Mouse (Mus musculus): Measurements from ENCODE around the gene Asic1. TPM values are rescaled to one million over a fixed set of nuclear protein-coding genes. Genes with fewer than 3 reads are reported as not detected.

Asic1 gene
- polyA plus RNA-seq, 1 experiment from 2014 or later, result 1.5 TPM

GRCm38 (mm10) chr15:99644776-99645175, 25.4 kb upstream of the Asic1 start:
- Histone ChIP-seq H3K4me3 (ENCODE audit: low read depth, low read length) (no peak overlapping the region), H3K4me2 (replicated peaks; ENCODE audit: low read depth, low read length) (no peak overlapping the region), H3K9me3 (ENCODE audit: control insufficient read depth, low read depth, low read length) (no peaks in the 10 kb centered on the region), H3K27ac (ENCODE audit: low read length) (no peak overlapping the region), H3K36me3 (ENCODE audit: control insufficient read depth, insufficient read depth, low read length) (peaks cover 15% of the 10 kb centered on the region; the same call in 1 of the 2 replicates), H3K27me3 (ENCODE audit: control insufficient read depth, insufficient read depth, low read length) (no peaks in the 10 kb centered on the region), H3K4me1 (ENCODE audit: control insufficient read depth, insufficient read depth, low read length) (peaks cover 34% of the 10 kb centered on the region; the same call in 1 of the 2 replicates), H3K9ac (replicated peaks; ENCODE audit: low read depth, low read length) (no peak overlapping the region)
- no peak for ATAC-seq (ENCODE audit: insufficient number of reproducible peaks, insufficient read depth, low FRiP score, low read depth)
- 56% methylated on average over 7 of the region's 7 CpGs for WGBS

GRCm38 (mm10) chr15:99648326-99648725, 21.8 kb upstream of the Asic1 start:
- no peaks in the 10 kb centered on the region for H3K36me3 ChIP-seq (ENCODE audit: control insufficient read depth, insufficient read depth, low read length)
- peak overlapping the region; percentile 16; the same call in 1 of the 2 replicates for H3K4me2 ChIP-seq (replicated peaks; ENCODE audit: low read depth, low read length)
- peak overlapping the region; percentile 15; the same call in 1 of the 2 replicates for H3K9ac ChIP-seq (replicated peaks; ENCODE audit: low read depth, low read length)
- H3K4me3 ChIP-seq (ENCODE audit: low read depth, low read length), result no peak overlapping the region
- no peaks in the 10 kb centered on the region for H3K9me3 ChIP-seq (ENCODE audit: control insufficient read depth, low read depth, low read length)
- no peak for ATAC-seq (ENCODE audit: insufficient number of reproducible peaks, insufficient read depth, low FRiP score, low read depth)
- H3K27ac ChIP-seq (ENCODE audit: low read length), result no peak overlapping the region
- H3K4me1 ChIP-seq (ENCODE audit: control insufficient read depth, insufficient read depth, low read length), result peaks cover 45% of the 10 kb centered on the region; the same call in 1 of the 2 replicates
- 0 out of 2 replicates have a peak, but pooled peaks cover 2% of the 10 kb centered on the region for H3K27me3 ChIP-seq (ENCODE audit: control insufficient read depth, insufficient read depth, low read length)
- WGBS, result 16% methylated on average over 4 of the region's 4 CpGs

- H3K9ac ChIP-seq (replicated peaks; ENCODE audit: low read depth, low read length), result no peak overlapping the region
- 0 out of 2 replicates have a peak, but pooled peaks cover 4% of the 10 kb centered on the region for H3K27me3 ChIP-seq (ENCODE audit: control insufficient read depth, insufficient read depth, low read length)
- peak overlapping the region; percentile 76 for H3K4me2 ChIP-seq (replicated peaks; ENCODE audit: low read depth, low read length)
- 12% methylated on average over 6 of the region's 6 CpGs for WGBS
- peak overlapping the region; percentile 6 for H3K4me3 ChIP-seq (ENCODE audit: low read depth, low read length)
- no peaks in the 10 kb centered on the region for H3K36me3 ChIP-seq (ENCODE audit: control insufficient read depth, insufficient read depth, low read length)
- no peaks in the 10 kb centered on the region for H3K9me3 ChIP-seq (ENCODE audit: control insufficient read depth, low read depth, low read length)
- peaks cover 47% of the 10 kb centered on the region; the same call in 1 of the 2 replicates for H3K4me1 ChIP-seq (ENCODE audit: control insufficient read depth, insufficient read depth, low read length)
- ATAC-seq (ENCODE audit: insufficient number of reproducible peaks, insufficient read depth, low FRiP score, low read depth), result no peak
- H3K27ac ChIP-seq (ENCODE audit: low read length), result no peak overlapping the region
These were observed 21.0 kb upstream of the Asic1 start for GRCm38 (mm10) chr15:99649067-99649761.

DNA sequence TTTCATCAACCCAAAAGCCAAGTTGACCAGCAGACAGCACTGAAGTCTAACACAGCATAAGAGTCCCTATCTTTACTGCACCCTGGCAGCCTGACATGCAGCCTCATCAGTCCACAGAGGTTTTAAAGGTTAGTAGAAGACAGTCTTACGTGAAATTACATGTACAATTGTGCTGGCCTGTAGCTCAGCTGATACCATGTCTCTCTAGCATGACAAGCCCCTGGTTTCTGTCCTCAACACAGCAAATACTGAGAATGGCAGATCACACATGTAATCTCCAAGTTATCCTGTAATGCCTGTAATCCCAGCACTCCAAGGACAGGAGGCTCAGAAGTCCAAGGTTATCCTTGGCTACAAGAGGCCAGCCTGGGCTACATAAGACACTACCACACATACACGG, 19.9 kb upstream of the Asic1 start:
- Histone ChIP-seq H3K4me3 (ENCODE audit: low read depth, low read length) (peak overlapping the region; percentile 94), H3K27me3 (ENCODE audit: control insufficient read depth, insufficient read depth, low read length) (0 out of 2 replicates have a peak, but pooled peaks cover 11% of the 10 kb centered on the region), H3K4me1 (ENCODE audit: control insufficient read depth, insufficient read depth, low read length) (peaks cover 44% of the 10 kb centered on the region; the same call in 1 of the 2 replicates), H3K27ac (ENCODE audit: low read length) (no peak overlapping the region), H3K4me2 (replicated peaks; ENCODE audit: low read depth, low read length) (peak overlapping the region; percentile 76), H3K9ac (replicated peaks; ENCODE audit: low read depth, low read length) (peak overlapping the region; percentile 89; the same call in 1 of the 2 replicates), H3K36me3 (ENCODE audit: control insufficient read depth, insufficient read depth, low read length) (no peaks in the 10 kb centered on the region), H3K9me3 (ENCODE audit: control insufficient read depth, low read depth, low read length) (no peaks in the 10 kb centered on the region)
- 44% methylated on average over 2 of the region's 2 CpGs for WGBS
- no peak for ATAC-seq (ENCODE audit: insufficient number of reproducible peaks, insufficient read depth, low FRiP score, low read depth)

- Histone ChIP-seq H3K4me2 (replicated peaks; ENCODE audit: low read depth, low read length) (peak within 1 kb of the TSS; percentile 76), H3K27ac (ENCODE audit: low read length) (peak within 1 kb of the TSS; percentile 45; the same call in 1 of the 2 replicates), H3K4me3 (ENCODE audit: low read depth, low read length) (peak within 1 kb of the TSS; percentile 94), H3K9me3 (ENCODE audit: control insufficient read depth, low read depth, low read length) (no peaks in the 10 kb centered on the region), H3K9ac (replicated peaks; ENCODE audit: low read depth, low read length) (peak within 1 kb of the TSS; percentile 89), H3K36me3 (ENCODE audit: control insufficient read depth, insufficient read depth, low read length) (no peaks in the 10 kb centered on the region), H3K27me3 (ENCODE audit: control insufficient read depth, insufficient read depth, low read length) (0 out of 2 replicates have a peak, but pooled peaks cover 11% of the 10 kb centered on the region), H3K4me1 (ENCODE audit: control insufficient read depth, insufficient read depth, low read length) (peaks cover 36% of the 10 kb centered on the region; the same call in 1 of the 2 replicates)
- WGBS, result under 1% methylated on average over 59 of the region's 68 CpGs
- peak; percentile 93 for ATAC-seq (ENCODE audit: insufficient number of reproducible peaks, insufficient read depth, low FRiP score, low read depth)
These were observed 18.9 kb upstream of the Asic1 start, which contains the start of gene Racgap1 for GRCm38 (mm10) chr15:99651163-99651872. Gene Racgap1 (minus strand): TSS chr15:99651656.

GRCm38 (mm10) chr15:99651984-99652872, 17.9 kb upstream of the Asic1 start:
- WGBS, result 68% methylated on average over 10 of the region's 10 CpGs
- Histone ChIP-seq H3K27ac (ENCODE audit: low read length) (no peak overlapping the region), H3K4me1 (ENCODE audit: control insufficient read depth, insufficient read depth, low read length) (peaks cover 36% of the 10 kb centered on the region; the same call in 1 of the 2 replicates), H3K9me3 (ENCODE audit: control insufficient read depth, low read depth, low read length) (no peaks in the 10 kb centered on the region), H3K4me2 (replicated peaks; ENCODE audit: low read depth, low read length) (peak overlapping the region; percentile 56), H3K9ac (replicated peaks; ENCODE audit: low read depth, low read length) (no peak overlapping the region), H3K27me3 (ENCODE audit: control insufficient read depth, insufficient read depth, low read length) (0 out of 2 replicates have a peak, but pooled peaks cover 11% of the 10 kb centered on the region), H3K4me3 (ENCODE audit: low read depth, low read length) (peak overlapping the region; percentile 94), H3K36me3 (ENCODE audit: control insufficient read depth, insufficient read depth, low read length) (no peaks in the 10 kb centered on the region)
- no peak for ATAC-seq (ENCODE audit: insufficient number of reproducible peaks, insufficient read depth, low FRiP score, low read depth)

- Histone ChIP-seq H3K4me1 (ENCODE audit: control insufficient read depth, insufficient read depth, low read length) (peaks cover 27% of the 10 kb centered on the region; the same call in 1 of the 2 replicates), H3K9ac (replicated peaks; ENCODE audit: low read depth, low read length) (no peak overlapping the region), H3K27me3 (ENCODE audit: control insufficient read depth, insufficient read depth, low read length) (0 out of 2 replicates have a peak, but pooled peaks cover 11% of the 10 kb centered on the region), H3K9me3 (ENCODE audit: control insufficient read depth, low read depth, low read length) (no peaks in the 10 kb centered on the region), H3K4me2 (replicated peaks; ENCODE audit: low read depth, low read length) (peak overlapping the region; percentile 30), H3K4me3 (ENCODE audit: low read depth, low read length) (no peak overlapping the region), H3K27ac (ENCODE audit: low read length) (no peak overlapping the region; the same call in 1 of the 2 replicates), H3K36me3 (ENCODE audit: control insufficient read depth, insufficient read depth, low read length) (no peaks in the 10 kb centered on the region)
- no peak for ATAC-seq (ENCODE audit: insufficient number of reproducible peaks, insufficient read depth, low FRiP score, low read depth)
- 11% methylated on average over 8 of the region's 8 CpGs for WGBS
These were observed 16.9 kb upstream of the Asic1 start for GRCm38 (mm10) chr15:99653291-99653690.

Data from stomach, embryonic 14.5 days (tissue).